Mouse (Mus musculus): Measurements from ENCODE around the gene Fnip1.
"Not testable (repeated sequence)": the region's sequence is repeated elsewhere in the genome, so short reads cannot be mapped to it uniquely, and the experiment has no call there.

The Fnip1 gene

GRCm38 (mm10) chr11:54437823-54438337 lies at the start of gene Fnip1:
Fnip1 (plus strand) TSS chr11:54438199.
- peak; percentile 91 to 94 for DNase-seq (ENCODE audit: low spot score in 2 of 2)

DNA sequence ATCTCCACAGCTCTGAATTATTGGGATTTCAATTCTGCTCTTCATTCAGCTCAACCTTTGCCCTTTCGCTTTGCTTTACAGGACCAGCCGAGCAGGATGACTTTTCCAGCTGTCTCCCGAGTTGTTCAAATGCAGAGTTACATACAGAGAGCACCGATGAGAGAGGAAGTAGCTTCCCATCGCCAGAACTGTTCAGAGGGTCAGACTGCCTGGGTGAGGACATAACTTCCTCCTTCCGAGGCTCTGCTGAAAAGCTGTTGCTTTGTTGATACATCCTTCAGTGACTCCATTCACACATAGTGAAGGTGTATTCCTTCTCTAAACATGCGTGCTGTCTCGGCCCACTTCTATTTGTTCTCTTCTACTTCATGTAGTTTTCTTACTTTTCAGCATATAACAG lies 47.6 kb upstream of the Fnip1 start:
- DNase-seq (ENCODE audit: low spot score in 2 of 2), result no peak

- no peak for DNase-seq (ENCODE audit: low spot score in 2 of 2)
Observed at GRCm38 (mm10) chr11:54391326-54391725, 46.7 kb upstream of the Fnip1 start.

DNA sequence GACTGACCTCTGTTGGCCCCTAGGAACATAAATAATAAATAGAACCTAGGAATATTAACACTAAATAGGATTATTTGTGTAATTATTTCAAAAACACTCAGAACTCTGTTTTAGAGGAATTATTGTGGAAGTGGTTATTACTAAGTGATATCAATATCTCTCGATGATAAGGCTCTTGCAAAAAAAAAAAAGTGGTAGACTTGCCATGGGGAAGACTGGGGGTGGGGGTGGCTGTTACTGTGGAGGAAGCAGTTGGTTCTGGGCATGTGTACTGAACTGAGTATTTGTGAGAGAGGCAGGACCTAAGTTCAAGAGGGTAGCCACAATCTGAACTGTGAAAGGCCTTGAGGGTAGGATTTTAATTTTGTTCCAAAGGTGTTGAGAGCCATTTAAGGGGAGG lies 41.3 kb upstream of the Fnip1 start:
- no peak for DNase-seq (ENCODE audit: low spot score in 2 of 2)

- no peak for DNase-seq (ENCODE audit: low spot score in 2 of 2)
Observed at GRCm38 (mm10) chr11:54398058-54398457, 39.9 kb upstream of the Fnip1 start.

- DNase-seq (ENCODE audit: low spot score in 2 of 2), result not testable (repeated sequence)
Observed at GRCm38 (mm10) chr11:54400803-54401202, 37.2 kb upstream of the Fnip1 start.

DNA sequence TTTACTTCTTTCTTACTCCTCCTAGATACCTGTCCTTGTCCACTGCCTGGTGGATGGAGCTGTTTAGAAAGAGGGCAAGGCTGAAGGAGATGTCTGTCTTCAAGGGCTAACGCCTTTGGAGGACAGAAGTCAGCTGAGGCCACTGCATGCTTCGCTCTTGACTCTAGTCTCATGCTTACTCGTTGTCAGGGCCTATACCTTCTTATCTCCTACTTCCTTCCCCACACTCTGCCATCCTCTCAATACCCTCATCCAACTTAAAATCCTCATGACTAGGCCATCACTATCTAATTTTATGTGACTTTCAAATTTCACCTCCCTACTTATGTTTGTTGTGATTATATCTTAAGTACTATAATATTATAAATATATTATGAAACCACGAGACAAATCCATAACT lies 33.1 kb upstream of the Fnip1 start:
- DNase-seq (ENCODE audit: low spot score in 2 of 2), result no peak

GRCm38 (mm10) chr11:54406930-54407546 lies 31.0 kb upstream of the Fnip1 start:
- DNase-seq (ENCODE audit: low spot score in 2 of 2), result no peak

GRCm38 (mm10) chr11:54410612-54411011 lies 27.4 kb upstream of the Fnip1 start:
- no peak for DNase-seq (ENCODE audit: low spot score in 2 of 2)

GRCm38 (mm10) chr11:54413017-54413416 lies 25.0 kb upstream of the Fnip1 start:
- DNase-seq (ENCODE audit: low spot score in 2 of 2), result peak in 1 of 2 experiments; percentile 8

- no peak for DNase-seq (ENCODE audit: low spot score in 2 of 2)
Observed at GRCm38 (mm10) chr11:54423007-54423406, 15.0 kb upstream of the Fnip1 start.

- no peak for DNase-seq (ENCODE audit: low spot score in 2 of 2)
Observed at GRCm38 (mm10) chr11:54426267-54426666, 11.7 kb upstream of the Fnip1 start.

GRCm38 (mm10) chr11:54427138-54427537 lies 10.9 kb upstream of the Fnip1 start:
- no peak for DNase-seq (ENCODE audit: low spot score in 2 of 2)

DNA sequence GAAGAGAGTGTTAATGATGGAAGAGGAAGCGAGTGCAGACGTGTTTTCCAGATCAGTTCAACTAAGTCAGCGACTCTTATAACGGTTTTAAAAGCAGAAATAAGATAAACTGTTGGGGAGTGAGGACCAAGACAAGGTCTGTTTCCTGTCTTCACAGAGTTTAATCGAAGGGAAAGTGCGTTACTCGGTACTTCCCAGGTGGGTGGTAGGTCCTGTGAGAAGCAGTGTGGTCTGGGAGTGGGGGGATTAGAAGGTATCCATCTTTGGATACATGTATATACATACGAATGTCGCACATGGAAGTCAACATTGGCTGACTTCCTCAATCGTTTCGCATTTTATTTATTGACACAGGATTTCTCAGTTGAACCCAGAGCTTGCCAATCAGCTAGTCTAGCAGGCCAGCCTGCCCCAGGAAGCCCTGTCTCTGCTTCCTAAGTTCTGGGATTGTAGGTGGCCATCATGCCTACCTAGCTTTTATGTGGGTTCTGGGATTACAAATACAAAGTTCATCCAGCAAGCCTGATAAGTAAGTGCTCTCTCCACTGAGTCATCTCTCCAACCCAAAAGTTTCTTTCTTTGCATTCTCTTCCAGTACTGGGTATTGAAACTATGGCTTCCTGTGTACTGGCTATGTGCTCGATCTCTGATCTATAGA lies 10.2 kb upstream of the Fnip1 start:
- DNase-seq (ENCODE audit: low spot score in 2 of 2), result no peak

- no peak for DNase-seq (ENCODE audit: low spot score in 2 of 2)
Observed at GRCm38 (mm10) chr11:54429224-54429623, 8.8 kb upstream of the Fnip1 start.

DNA sequence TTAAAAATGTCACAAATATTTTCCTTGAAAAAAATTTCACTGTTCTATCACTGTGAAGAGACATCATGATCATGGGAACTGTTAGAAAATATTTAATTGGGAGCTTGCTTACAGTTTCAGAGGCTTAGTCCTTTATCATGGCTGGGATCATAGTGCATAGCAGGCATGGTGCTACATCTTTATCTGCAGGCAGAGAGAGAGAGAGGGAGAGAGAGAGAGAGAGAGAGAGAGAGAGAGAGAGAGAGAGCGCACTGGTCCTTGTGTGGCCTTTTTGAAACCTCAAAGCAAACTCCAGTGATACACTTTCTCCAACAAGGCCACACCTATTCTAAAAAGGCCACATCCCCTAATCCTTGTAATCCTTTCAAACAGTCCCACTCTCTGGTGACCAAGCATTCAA lies 2.2 kb upstream of the Fnip1 start:
- no peak for DNase-seq (ENCODE audit: low spot score in 2 of 2)

DNA sequence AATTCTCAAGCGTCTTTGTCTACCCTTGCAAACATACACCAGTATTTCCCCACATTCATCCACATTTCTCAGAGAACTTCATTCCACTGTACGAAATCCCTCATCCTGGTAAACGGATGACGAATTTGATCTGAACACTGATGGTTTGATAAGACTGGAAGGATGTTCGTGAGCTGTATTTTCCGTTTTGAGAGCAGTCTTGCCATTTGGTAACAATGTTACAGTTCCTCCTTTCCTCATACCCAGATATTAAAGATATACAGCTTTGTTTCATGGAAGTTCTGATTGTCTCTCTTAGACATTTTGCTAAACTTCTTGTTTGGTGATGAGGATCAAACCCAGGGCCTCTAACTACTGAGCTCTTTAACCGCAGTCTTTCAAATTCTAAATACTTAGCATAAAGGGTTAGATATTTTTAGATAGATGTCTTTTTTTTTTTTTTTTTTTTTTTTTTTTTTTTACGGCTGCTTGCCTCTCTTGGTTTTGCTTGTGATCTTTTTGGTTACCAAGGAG lies 633 bp upstream of the Fnip1 start:
- DNase-seq (ENCODE audit: low spot score in 2 of 2), result no peak

GRCm38 (mm10) chr11:54438366-54438781 lies 375 bp downstream of the Fnip1 start:
- peak; percentile 28 to 50 for DNase-seq (ENCODE audit: low spot score in 2 of 2)

GRCm38 (mm10) chr11:54438991-54439690 lies 1.1 kb downstream of the Fnip1 start:
- no peak for DNase-seq (ENCODE audit: low spot score in 2 of 2)

GRCm38 (mm10) chr11:54439691-54440029 lies 1.7 kb downstream of the Fnip1 start:
- no peak for DNase-seq (ENCODE audit: low spot score in 2 of 2)

DNA sequence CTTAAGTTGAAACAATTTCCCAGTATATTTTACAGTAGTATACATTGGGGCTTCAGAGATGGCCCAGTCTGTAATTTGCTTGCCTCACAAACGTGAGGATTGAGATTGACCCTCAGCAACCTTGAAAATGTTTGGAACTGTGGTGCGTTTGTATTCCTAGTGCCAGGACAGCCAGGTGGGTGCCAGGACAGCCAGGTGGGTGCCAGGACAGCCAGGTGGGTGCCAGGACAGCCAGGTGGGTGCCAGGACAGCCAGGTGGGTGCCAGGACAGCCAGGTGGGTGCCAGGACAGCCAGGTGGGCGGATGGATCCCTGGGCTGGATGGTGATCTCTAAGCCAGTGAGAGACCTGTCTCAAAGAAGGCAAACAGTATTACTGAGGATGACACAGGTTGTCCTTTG lies 12.8 kb downstream of the Fnip1 start:
- not testable (repeated sequence) for DNase-seq (ENCODE audit: low spot score in 2 of 2)

DNA sequence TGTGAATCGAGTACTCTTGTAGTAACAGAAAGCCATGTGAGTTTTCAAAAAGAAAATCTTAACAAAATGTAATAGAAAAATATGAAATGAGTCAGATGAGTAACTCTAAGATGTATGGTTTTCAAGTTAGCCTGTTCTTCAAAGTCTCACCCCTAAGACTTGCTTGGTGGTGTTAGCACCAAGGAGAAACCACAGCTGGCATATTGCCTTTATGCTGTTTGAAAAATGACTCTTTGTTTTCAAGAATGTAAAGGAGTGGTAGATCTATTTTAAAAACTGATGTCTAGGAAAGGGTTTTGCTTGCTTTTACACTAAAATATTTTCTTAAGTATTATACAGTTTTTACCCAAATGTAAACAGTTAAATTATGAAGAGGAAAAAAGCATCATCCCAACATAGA lies 16.5 kb downstream of the Fnip1 start:
- no peak for DNase-seq (ENCODE audit: low spot score in 2 of 2)

- DNase-seq (ENCODE audit: low spot score in 2 of 2), result no peak
Observed at GRCm38 (mm10) chr11:54456875-54457274, 18.9 kb downstream of the Fnip1 start.
